Mouse (Mus musculus) testis, adult 2 months (tissue): ENCODE results near the gene Cwc15. TPM values are rescaled to one million over a fixed set of nuclear protein-coding genes. Genes with fewer than 3 reads are reported as not detected.

ENCODE experiments used
- H3K27ac ChIP-seq: fragments of 200-500 bp; 2 replicates; pipeline ENCODE4 v1.5.1; 2012; ENCODE audit warnings: low read depth, low read length; ENCODE audit not compliant: control insufficient read depth, insufficient read depth
- H3K27me3 ChIP-seq: fragments of 200-500 bp; 2 replicates; pipeline ENCODE4 v1.6.1; 2012; ENCODE audit warnings: mild to moderate bottlenecking, low read length, moderate library complexity; ENCODE audit not compliant: control insufficient read depth, insufficient read depth
- H3K36me3 ChIP-seq: fragments of 200-500 bp; 2 replicates; pipeline ENCODE4 v1.6.1; 2012; ENCODE audit warnings: mild to moderate bottlenecking, low read length; ENCODE audit not compliant: control insufficient read depth, insufficient read depth
- H3K4me1 ChIP-seq: fragments of 200-500 bp; 2 replicates; pipeline ENCODE4 v1.6.1; 2012; ENCODE audit warnings: low read length; ENCODE audit not compliant: control insufficient read depth, insufficient read depth
- H3K4me3 ChIP-seq: fragments of 200-500 bp; 2 replicates; pipeline ENCODE4 v1.5.1; 2012; ENCODE audit warnings: low read depth, mild to moderate bottlenecking, low read length, moderate library complexity, mixed read lengths; ENCODE audit not compliant: control insufficient read depth
- CTCF ChIP-seq: fragments of 200-500 bp; IDR thresholded peaks from 2 replicates; pipeline ENCODE4 v1.5.1; 2012; ENCODE audit warnings: low read depth, mild to moderate bottlenecking, inconsistent platforms, low read length, moderate library complexity; ENCODE audit not compliant: control insufficient read depth, insufficient read depth, insufficient replicate concordance
- POLR2A ChIP-seq: fragments of 200-500 bp; IDR thresholded peaks from 2 replicates; pipeline ENCODE4 v1.6.1; 2012; ENCODE audit warnings: low read depth, mild to moderate bottlenecking, inconsistent platforms, low read length, moderate library complexity; ENCODE audit not compliant: control insufficient read depth
- polyA plus RNA-seq: library from polyadenylated mRNA; depleted of rRNA; stranded (reverse); fragments of >200 nt; gene quantifications from 2 replicates; pipeline ENCODE4 v1.2.3, GENCODE M21; 2012; rRNA removed

Gene Cwc15
- polyA plus RNA-seq, 1 experiment: 22.6 TPM

GRCm38 (mm10) chr9:14559430-14559829 lies 59.0 kb downstream of the Cwc15 start:
- H3K27me3 ChIP-seq: no peaks in the 10 kb centered on the region
- no peak overlapping the region for H3K4me3 ChIP-seq
- TF ChIP-seq POLR2A: no peak
- TF ChIP-seq CTCF: no peak
- H3K27ac ChIP-seq: no peak overlapping the region
- H3K4me1 ChIP-seq: no peaks in the 10 kb centered on the region
- no peaks in the 10 kb centered on the region for H3K36me3 ChIP-seq

GRCm38 (mm10) chr9:14559996-14560395 lies 59.6 kb downstream of the Cwc15 start:
- TF ChIP-seq CTCF (no peak), POLR2A (no peak)
- Histone ChIP-seq H3K4me3 (no peak overlapping the region), H3K27me3 (no peaks in the 10 kb centered on the region), H3K27ac (no peak overlapping the region), H3K36me3 (no peaks in the 10 kb centered on the region), H3K4me1 (no peaks in the 10 kb centered on the region)

Other genes starting within 250 kb of the Cwc15 start
- 12.7 and 14.1 TPM in 2 replicates for gene Sesn3, start 225.6 kb upstream of the Cwc15 start, polyA plus RNA-seq
- gene Endod1, start 119.1 kb upstream of the Cwc15 start, polyA plus RNA-seq: 5.1 and 5.5 TPM in 2 replicates
- 78.0 and 80.1 TPM in 2 replicates for gene Kdm4d, start 135 bp upstream of the Cwc15 start, polyA plus RNA-seq
- gene Amotl1, start 144.4 kb downstream of the Cwc15 start, polyA plus RNA-seq: 43.2 and 54.9 TPM in 2 replicates
- 0.56 and 0.66 TPM in 2 replicates for gene Piwil4, start 240.1 kb downstream of the Cwc15 start, polyA plus RNA-seq